ENCODE assay signal across 10 mouse cellular contexts in the genomic region with DNA sequence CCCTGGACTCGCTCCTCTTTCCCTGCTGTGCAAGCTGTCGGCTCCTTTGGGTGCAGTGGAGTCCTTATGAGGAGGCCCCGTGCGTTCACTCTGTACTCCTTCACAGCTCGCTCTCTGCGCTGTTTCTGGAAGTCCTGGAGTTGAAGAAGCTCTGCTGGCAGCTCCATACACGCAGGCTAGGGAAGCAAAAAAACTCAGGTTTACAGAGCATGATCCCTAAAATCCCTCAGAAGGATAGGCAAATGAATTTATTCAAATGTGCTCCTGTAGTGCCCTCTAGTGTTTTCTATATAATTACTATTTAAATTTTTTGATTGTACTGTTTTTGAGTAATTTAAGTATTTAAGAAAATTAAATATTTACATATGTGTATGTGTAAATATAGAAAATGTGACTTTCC. TPM values are rescaled to one million over a fixed set of nuclear protein-coding genes. Genes with fewer than 3 reads are reported as not detected.
DNase-seq lines count a peak whose midpoint lies in the region.
"Had no signal": no experiment of that assay in that cellular context is flagged by ENCODE, and none has a peak within 500 bp of the region (broad histone marks: within the 10 kb centered on the region; RNA-seq: fewer than 3 reads in every experiment).

No protein-coding gene starts in this region.

- DNase-seq in embryo, embryonic 11 days, result peak; percentile 13
- no peak for DNase-seq in embryo, embryonic 10.5 days (ENCODE audit: low spot score)
- peak; percentile 7 for DNase-seq in left cerebral cortex, adult 11 months (ENCODE audit: low spot score)
- no peak for DNase-seq in left cerebral cortex, postnatal 4 days
- DNase-seq in brain, adult 2 months (ENCODE audit: low read depth, low spot score), result peak; percentile 57
- peak; percentile 7 for DNase-seq in retina, postnatal 1 day
- no peak for DNase-seq in adrenal gland, postnatal 36 days
- DNase-seq in thymus, postnatal 4 days, result no peak
- DNase-seq: adrenal gland, adult 8-10 months; lung, adult 2 months had no signal

- intact Hi-C loops in left cerebral cortex, postnatal 4 days (cut with DNase I), result no loop called here

RNA-seq across cellular contexts. Expression of a gene that starts 26.9 kb away (rescaled TPM):
- 1 to 10 TPM in 1 of 2 experiments, under 1 TPM in 1; 0.85 to 1.6 TPM for total RNA-seq in left cerebral cortex, postnatal 4 days (2021)
- total RNA-seq in adrenal gland, postnatal 36 days (2021), result 1 to 10 TPM; 1.6 to 2.0 TPM

RNA-seq across cellular contexts. Expression of a gene that starts 26.9 kb away (rescaled TPM):
- 10 to 100 TPM; 77.2 to 81.3 TPM for total RNA-seq in left cerebral cortex, postnatal 4 days (2021)
- total RNA-seq in adrenal gland, postnatal 36 days (2021), result 100 to 1,000 TPM; 292 to 392 TPM

RNA-seq across cellular contexts. Expression of a gene that starts 43.1 kb away (rescaled TPM):
- 10 to 100 TPM; 20.9 to 23.7 TPM for total RNA-seq in left cerebral cortex, postnatal 4 days (2021)
- total RNA-seq in adrenal gland, postnatal 36 days (2021), result 10 to 100 TPM; 20.5 to 22.5 TPM

Comparison
In these comparisons a context has a peak if more than half of its experiments do, and no peak if none do; other contexts are left out.
1. DNase-seq: peak in embryo, embryonic 11 days (single experiment), left cerebral cortex, adult 11 months (single experiment), brain, adult 2 months (single experiment) and retina, postnatal 1 day (single experiment); none in embryo, embryonic 10.5 days (single experiment), left cerebral cortex, postnatal 4 days (single experiment), adrenal gland, postnatal 36 days (0 of 2) and thymus, postnatal 4 days (single experiment).